Mouse (Mus musculus) induced T-regulatory cell, adult 2 months (primary cell): ENCODE measurements around the gene Gm20696.

ENCODE experiments used
- DNase-seq: peaks from one replicate; pipeline ENCODE4 v3.0.0-alpha.2; 2012; ENCODE audit warnings: low read depth

Gm20696 gene

GRCm38 (mm10) chr6:99260941-99261736 is 405.5 kb downstream of the Gm20696 start:
- peak; percentile 91 for DNase-seq

GRCm38 (mm10) chr6:99258346-99258745 is 408.3 kb downstream of the Gm20696 start:
- DNase-seq = peak; percentile 46

GRCm38 (mm10) chr6:99257676-99258075 is 408.9 kb downstream of the Gm20696 start:
- peak; percentile 50 for DNase-seq

GRCm38 (mm10) chr6:99253331-99253730 is 413.3 kb downstream of the Gm20696 start:
- no peak for DNase-seq

GRCm38 (mm10) chr6:99252816-99253215 is 413.8 kb downstream of the Gm20696 start:
- DNase-seq = no peak

- peak; percentile 46 for DNase-seq
These were observed 414.7 kb downstream of the Gm20696 start for GRCm38 (mm10) chr6:99251924-99252323.

- DNase-seq = no peak
These were observed 415.4 kb downstream of the Gm20696 start for GRCm38 (mm10) chr6:99251222-99251621.

- DNase-seq = peak; percentile 40
These were observed 417.0 kb downstream of the Gm20696 start for GRCm38 (mm10) chr6:99249496-99250030.

GRCm38 (mm10) chr6:99248396-99248795 is 418.2 kb downstream of the Gm20696 start:
- no peak for DNase-seq

GRCm38 (mm10) chr6:99241625-99242395 is 424.8 kb downstream of the Gm20696 start:
- peak; percentile 49 for DNase-seq

GRCm38 (mm10) chr6:99240764-99241163 is 425.8 kb downstream of the Gm20696 start:
- DNase-seq = no peak

GRCm38 (mm10) chr6:99235588-99235987 is 431.0 kb downstream of the Gm20696 start:
- no peak for DNase-seq

GRCm38 (mm10) chr6:99233411-99233810 is 433.2 kb downstream of the Gm20696 start:
- no peak for DNase-seq

- DNase-seq = no peak
These were observed 438.2 kb downstream of the Gm20696 start for GRCm38 (mm10) chr6:99228336-99228870.

GRCm38 (mm10) chr6:99221147-99221546 is 445.4 kb downstream of the Gm20696 start:
- no peak for DNase-seq

GRCm38 (mm10) chr6:99220472-99220871 is 446.1 kb downstream of the Gm20696 start:
- peak; percentile 58 for DNase-seq

- DNase-seq = no peak
These were observed 448.8 kb downstream of the Gm20696 start for GRCm38 (mm10) chr6:99217846-99218245.

- no peak for DNase-seq
These were observed 449.4 kb downstream of the Gm20696 start for GRCm38 (mm10) chr6:99217155-99217554.

GRCm38 (mm10) chr6:99212461-99212860 is 454.1 kb downstream of the Gm20696 start:
- DNase-seq = no peak

GRCm38 (mm10) chr6:99211663-99212333 is 454.8 kb downstream of the Gm20696 start:
- no peak for DNase-seq

GRCm38 (mm10) chr6:99210161-99210560 is 456.4 kb downstream of the Gm20696 start:
- DNase-seq = no peak
